Mouse (Mus musculus): ENCODE data around the gene Lactb. TPM values are rescaled to one million over a fixed set of nuclear protein-coding genes. Genes with fewer than 3 reads are reported as not detected.

The Lactb gene
- polyA plus RNA-seq, 1 experiment = 12.2 TPM

GRCm38 (mm10) chr9:66938836-66939235 lies 36.4 kb downstream of the Lactb start:
- TF ChIP-seq POLR2A (IDR thresholded peaks at IDR 0.05; ENCODE audit: insufficient read depth, low read length) (no peak), CTCF (IDR thresholded peaks at IDR 0.05; ENCODE audit: low read depth, low read length) (peak; percentile 24), EP300 (IDR thresholded peaks at IDR 0.05; ENCODE audit: insufficient read depth, low read depth, low read length) (no peak)
- H3K4me3 ChIP-seq (ENCODE audit: low read depth, low read length) = no peak overlapping the region
- no peaks in the 10 kb centered on the region for H3K36me3 ChIP-seq (ENCODE audit: control insufficient read depth, insufficient read depth, low read length, poor library complexity, severe bottlenecking)
- H3K27ac ChIP-seq (ENCODE audit: insufficient read depth, low read length) = no peak overlapping the region
- no peaks in the 10 kb centered on the region for H3K27me3 ChIP-seq (ENCODE audit: control insufficient read depth, insufficient read depth, low read length, poor library complexity, severe bottlenecking)
- H3K4me1 ChIP-seq (ENCODE audit: control insufficient read depth, insufficient read depth, low read length) = no peaks in the 10 kb centered on the region
- no peaks in the 10 kb centered on the region for H3K9me3 ChIP-seq (replicated peaks; ENCODE audit: control insufficient read depth, insufficient read depth, low read length, poor library complexity, severe bottlenecking)
- no peak overlapping the region for H3K9ac ChIP-seq (ENCODE audit: low read depth, poor library complexity, severe bottlenecking)

- no peaks in the 10 kb centered on the region for H3K27me3 ChIP-seq (ENCODE audit: control insufficient read depth, insufficient read depth, low read length, poor library complexity, severe bottlenecking)
- no peaks in the 10 kb centered on the region for H3K36me3 ChIP-seq (ENCODE audit: control insufficient read depth, insufficient read depth, low read length, poor library complexity, severe bottlenecking)
- no peaks in the 10 kb centered on the region for H3K9me3 ChIP-seq (replicated peaks; ENCODE audit: control insufficient read depth, insufficient read depth, low read length, poor library complexity, severe bottlenecking)
- no peak overlapping the region for H3K27ac ChIP-seq (ENCODE audit: insufficient read depth, low read length)
- no peaks in the 10 kb centered on the region for H3K4me1 ChIP-seq (ENCODE audit: control insufficient read depth, insufficient read depth, low read length)
- no peak overlapping the region for H3K9ac ChIP-seq (ENCODE audit: low read depth, poor library complexity, severe bottlenecking)
- no peak overlapping the region for H3K4me3 ChIP-seq (ENCODE audit: low read depth, low read length)
- TF ChIP-seq CTCF (IDR thresholded peaks at IDR 0.05; ENCODE audit: low read depth, low read length) (no peak), EP300 (IDR thresholded peaks at IDR 0.05; ENCODE audit: insufficient read depth, low read depth, low read length) (no peak), POLR2A (IDR thresholded peaks at IDR 0.05; ENCODE audit: insufficient read depth, low read length) (no peak)
These were observed 37.8 kb downstream of the Lactb start for GRCm38 (mm10) chr9:66937507-66937906.

GRCm38 (mm10) chr9:66933869-66934808 lies 41.1 kb downstream of the Lactb start:
- H3K9ac ChIP-seq (ENCODE audit: low read depth, poor library complexity, severe bottlenecking) = no peak overlapping the region
- no peaks in the 10 kb centered on the region for H3K9me3 ChIP-seq (replicated peaks; ENCODE audit: control insufficient read depth, insufficient read depth, low read length, poor library complexity, severe bottlenecking)
- no peaks in the 10 kb centered on the region for H3K27me3 ChIP-seq (ENCODE audit: control insufficient read depth, insufficient read depth, low read length, poor library complexity, severe bottlenecking)
- H3K27ac ChIP-seq (ENCODE audit: insufficient read depth, low read length) = no peak overlapping the region
- TF ChIP-seq EP300 (IDR thresholded peaks at IDR 0.05; ENCODE audit: insufficient read depth, low read depth, low read length) = no peak
- no peak for TF ChIP-seq POLR2A (IDR thresholded peaks at IDR 0.05; ENCODE audit: insufficient read depth, low read length)
- no peak for TF ChIP-seq CTCF (IDR thresholded peaks at IDR 0.05; ENCODE audit: low read depth, low read length)
- no peaks in the 10 kb centered on the region for H3K4me1 ChIP-seq (ENCODE audit: control insufficient read depth, insufficient read depth, low read length)
- no peaks in the 10 kb centered on the region for H3K36me3 ChIP-seq (ENCODE audit: control insufficient read depth, insufficient read depth, low read length, poor library complexity, severe bottlenecking)
- no peak overlapping the region for H3K4me3 ChIP-seq (ENCODE audit: low read depth, low read length)

GRCm38 (mm10) chr9:66930351-66930750 lies 44.9 kb downstream of the Lactb start:
- H3K27ac ChIP-seq (ENCODE audit: insufficient read depth, low read length) = no peak overlapping the region
- no peaks in the 10 kb centered on the region for H3K4me1 ChIP-seq (ENCODE audit: control insufficient read depth, insufficient read depth, low read length)
- TF ChIP-seq CTCF (IDR thresholded peaks at IDR 0.05; ENCODE audit: low read depth, low read length) (no peak), EP300 (IDR thresholded peaks at IDR 0.05; ENCODE audit: insufficient read depth, low read depth, low read length) (no peak), POLR2A (IDR thresholded peaks at IDR 0.05; ENCODE audit: insufficient read depth, low read length) (no peak)
- no peaks in the 10 kb centered on the region for H3K27me3 ChIP-seq (ENCODE audit: control insufficient read depth, insufficient read depth, low read length, poor library complexity, severe bottlenecking)
- H3K9me3 ChIP-seq (replicated peaks; ENCODE audit: control insufficient read depth, insufficient read depth, low read length, poor library complexity, severe bottlenecking) = no peaks in the 10 kb centered on the region
- no peak overlapping the region for H3K4me3 ChIP-seq (ENCODE audit: low read depth, low read length)
- no peaks in the 10 kb centered on the region for H3K36me3 ChIP-seq (ENCODE audit: control insufficient read depth, insufficient read depth, low read length, poor library complexity, severe bottlenecking)
- H3K9ac ChIP-seq (ENCODE audit: low read depth, poor library complexity, severe bottlenecking) = no peak overlapping the region

- H3K27ac ChIP-seq (ENCODE audit: insufficient read depth, low read length) = no peak overlapping the region
- no peaks in the 10 kb centered on the region for H3K36me3 ChIP-seq (ENCODE audit: control insufficient read depth, insufficient read depth, low read length, poor library complexity, severe bottlenecking)
- H3K4me1 ChIP-seq (ENCODE audit: control insufficient read depth, insufficient read depth, low read length) = no peaks in the 10 kb centered on the region
- TF ChIP-seq POLR2A (IDR thresholded peaks at IDR 0.05; ENCODE audit: insufficient read depth, low read length) (no peak), EP300 (IDR thresholded peaks at IDR 0.05; ENCODE audit: insufficient read depth, low read depth, low read length) (no peak), CTCF (IDR thresholded peaks at IDR 0.05; ENCODE audit: low read depth, low read length) (no peak)
- no peak overlapping the region for H3K9ac ChIP-seq (ENCODE audit: low read depth, poor library complexity, severe bottlenecking)
- no peak overlapping the region for H3K4me3 ChIP-seq (ENCODE audit: low read depth, low read length)
- no peaks in the 10 kb centered on the region for H3K9me3 ChIP-seq (replicated peaks; ENCODE audit: control insufficient read depth, insufficient read depth, low read length, poor library complexity, severe bottlenecking)
- no peaks in the 10 kb centered on the region for H3K27me3 ChIP-seq (ENCODE audit: control insufficient read depth, insufficient read depth, low read length, poor library complexity, severe bottlenecking)
These were observed 47.4 kb downstream of the Lactb start for GRCm38 (mm10) chr9:66927696-66928402.
